Mouse (Mus musculus) lung, postnatal 25 days (tissue): ENCODE measurements at regions not wholly inside any gene's neighbourhood (a gene's known extent, or its start where the extent isn't known, plus 50 kb on each side); places are given as distances from the start of the nearest gene placed in this dataset.

Experiments
- DNase-seq: peaks from one replicate; pipeline ENCODE4 v3.0.0; 2022; ENCODE audit warnings: low spot score

- DNase-seq, result no peak
Observed at GRCm38 (mm10) chr9:113085281-113085810, 622.7 kb downstream of the Pdcd6ip start.

DNA sequence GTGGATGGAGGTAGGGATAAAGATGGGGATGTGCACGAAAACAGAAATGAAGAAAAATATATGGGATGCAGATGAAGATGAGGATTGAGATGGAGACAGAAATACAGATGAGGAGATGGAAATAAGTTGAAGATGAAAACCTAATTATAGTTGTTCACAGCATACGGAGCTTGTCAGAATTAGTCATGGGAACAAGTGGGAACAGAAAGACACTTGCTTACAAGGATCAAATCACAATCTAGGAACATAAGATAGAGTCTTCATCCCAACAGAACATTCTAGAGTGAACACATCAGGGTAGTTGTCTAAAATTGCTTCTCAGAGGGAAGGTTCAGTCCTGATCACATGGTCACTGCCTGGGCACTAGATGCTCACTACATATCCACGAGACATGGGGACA lies 633.2 kb downstream of the Pdcd6ip start:
- DNase-seq, result no peak

GRCm38 (mm10) chr9:113057415-113057814 lies 650.6 kb downstream of the Pdcd6ip start:
- DNase-seq, result no peak

- DNase-seq, result no peak
Observed at GRCm38 (mm10) chr9:113044556-113045178, 663.4 kb downstream of the Pdcd6ip start.

GRCm38 (mm10) chr9:113040885-113041284 lies 667.2 kb downstream of the Pdcd6ip start:
- DNase-seq, result no peak

DNA sequence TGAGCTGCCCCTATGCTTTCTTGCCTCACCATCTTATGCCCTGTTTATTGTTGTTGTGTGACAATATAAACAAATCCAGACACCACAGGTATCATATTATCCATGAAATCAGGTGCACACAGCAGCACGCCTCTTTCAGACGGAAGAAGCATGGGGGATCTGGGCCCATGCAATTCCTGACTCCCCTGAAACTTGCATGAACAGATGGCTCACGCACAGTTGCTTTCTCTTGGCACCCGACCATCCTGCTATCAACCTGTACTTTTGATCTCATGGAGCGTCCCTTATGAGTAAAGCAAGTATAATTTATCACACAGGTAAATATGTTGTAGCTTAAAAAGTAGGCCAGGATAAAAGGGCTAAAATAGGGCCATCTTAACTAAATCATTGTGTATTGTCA lies 674.1 kb downstream of the Pdcd6ip start:
- DNase-seq, result no peak

- no peak for DNase-seq
Observed at GRCm38 (mm10) chr9:113029091-113029490, 679.0 kb downstream of the Pdcd6ip start.

DNA sequence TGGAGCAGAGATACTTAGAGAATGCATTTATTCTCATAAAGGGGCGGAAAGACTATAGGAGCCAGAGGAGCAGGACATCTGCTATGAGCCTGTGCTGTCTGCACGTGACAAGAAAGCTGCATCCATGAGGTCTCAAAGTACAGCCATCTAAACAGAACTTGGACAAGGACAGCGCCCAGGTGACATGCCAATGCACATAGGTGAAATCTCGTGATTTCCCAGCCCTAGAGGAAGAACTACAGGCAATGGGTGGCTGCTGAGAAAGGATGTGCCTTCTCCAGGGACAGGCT lies 681.2 kb downstream of the Pdcd6ip start:
- no peak for DNase-seq

DNA sequence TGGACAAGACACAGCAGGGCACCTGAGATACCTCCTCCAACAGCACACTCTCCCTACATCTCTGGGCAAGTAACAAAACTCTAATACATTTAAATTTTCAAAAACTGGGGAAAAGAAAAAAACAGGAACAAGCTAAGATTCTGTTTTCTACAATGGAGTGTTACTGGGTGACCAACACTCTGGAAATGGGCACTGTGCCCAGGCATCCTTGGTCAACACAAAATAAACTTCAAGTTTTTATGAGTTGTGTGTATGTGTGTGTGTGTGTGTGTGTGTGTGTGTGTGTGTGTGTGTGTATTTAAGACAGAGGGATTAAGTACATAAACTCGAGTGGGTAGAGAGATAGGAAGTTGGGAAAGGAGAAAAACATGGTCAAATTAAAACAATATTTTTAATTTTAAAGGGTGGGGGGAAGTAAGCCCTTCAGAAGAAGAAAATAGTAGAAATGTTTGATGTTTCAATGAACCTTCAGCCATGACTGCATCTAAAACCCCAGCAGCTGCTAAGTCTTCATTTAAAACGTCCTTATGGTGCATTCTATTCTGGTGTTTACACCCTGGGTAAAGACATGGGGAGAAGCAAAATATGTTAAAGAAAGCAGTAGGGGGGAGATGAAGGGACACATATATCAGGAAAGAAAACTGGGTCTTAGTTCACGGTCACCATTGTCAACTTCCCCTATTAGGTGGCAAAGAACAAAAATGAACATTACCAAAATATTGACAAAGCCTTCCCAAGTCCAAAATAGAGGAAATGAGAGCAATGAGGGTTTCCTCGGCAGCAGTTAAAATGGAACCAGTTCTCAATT lies 681.8 kb downstream of the Pdcd6ip start:
- DNase-seq, result no peak

- DNase-seq, result no peak
Observed at GRCm38 (mm10) chr9:113021866-113022645, 686.0 kb downstream of the Pdcd6ip start.

DNA sequence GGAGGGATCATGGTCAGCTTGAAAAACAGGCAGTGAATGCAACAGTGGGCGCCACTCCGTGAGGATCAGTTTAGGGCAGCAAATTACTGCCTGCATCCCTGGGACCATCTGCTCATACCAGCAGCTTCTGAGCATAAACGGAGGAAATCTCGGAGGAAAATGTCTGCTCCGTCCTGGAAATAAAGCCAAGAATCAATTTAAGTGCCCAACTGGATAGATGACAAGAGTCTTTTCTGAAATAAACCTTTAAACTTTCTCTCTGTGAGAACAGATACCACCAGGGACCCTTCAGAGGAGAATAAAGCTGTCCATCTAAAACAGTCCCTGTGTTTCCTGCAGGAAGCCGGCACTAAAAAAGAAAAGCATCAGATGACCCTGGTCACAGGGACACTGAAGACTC lies 688.5 kb downstream of the Pdcd6ip start:
- no peak for DNase-seq

- DNase-seq, result no peak
Observed at GRCm38 (mm10) chr9:113008106-113008505, 700.0 kb downstream of the Pdcd6ip start.

DNA sequence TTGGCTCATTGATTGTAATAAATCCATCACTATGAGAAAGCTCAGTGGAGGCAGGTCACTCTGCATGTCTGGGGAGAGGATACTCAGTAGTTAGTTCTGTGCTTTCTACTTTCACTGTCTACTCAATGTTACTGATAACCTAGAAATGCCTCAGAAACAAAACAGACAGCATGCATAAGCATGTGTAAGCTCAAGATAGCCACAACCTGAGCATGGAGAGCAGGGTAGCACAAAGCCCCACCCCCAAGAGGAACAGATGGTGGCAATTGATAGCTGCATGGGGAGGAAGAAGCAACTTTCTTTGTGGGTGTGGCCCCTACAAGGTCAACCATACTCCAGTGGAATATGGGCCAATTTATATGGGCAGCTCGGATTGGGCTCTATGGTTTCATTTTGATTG lies 711.9 kb downstream of the Pdcd6ip start:
- no peak for DNase-seq

GRCm38 (mm10) chr9:112994774-112995173 lies 713.3 kb downstream of the Pdcd6ip start:
- no peak for DNase-seq

- no peak for DNase-seq
Observed at GRCm38 (mm10) chr9:112993627-112994026, 714.4 kb downstream of the Pdcd6ip start.

- no peak for DNase-seq
Observed at GRCm38 (mm10) chr9:112992937-112993336, 715.1 kb downstream of the Pdcd6ip start.

GRCm38 (mm10) chr9:112983353-112983752 lies 724.7 kb downstream of the Pdcd6ip start:
- DNase-seq, result no peak

- DNase-seq, result no peak
Observed at GRCm38 (mm10) chr9:112951567-112951966, 715.8 kb upstream of the Arpp21 start.

GRCm38 (mm10) chr9:112950056-112950455 lies 714.3 kb upstream of the Arpp21 start:
- no peak for DNase-seq

- no peak for DNase-seq
Observed at GRCm38 (mm10) chr9:112938781-112939180, 703.0 kb upstream of the Arpp21 start.

- no peak for DNase-seq
Observed at GRCm38 (mm10) chr9:112909311-112910101, 673.8 kb upstream of the Arpp21 start.

GRCm38 (mm10) chr9:112905955-112906354 lies 670.2 kb upstream of the Arpp21 start:
- DNase-seq, result no peak
